Mouse (Mus musculus) brain, embryonic 14.5 days (tissue): ENCODE measurements at regions not wholly inside any gene's neighbourhood (a gene's known extent, or its start where the extent isn't known, plus 50 kb on each side); places are given as distances from the start of the nearest gene placed in this dataset.

Experiments
- CTCF ChIP-seq: fragments of 200-500 bp; IDR thresholded peaks from 2 replicates; pipeline ENCODE4 v1.5.1; 2012; ENCODE audit warnings: inconsistent platforms, mild to moderate bottlenecking, moderate library complexity, borderline replicate concordance; ENCODE audit not compliant: insufficient read depth, insufficient read length; ENCODE audit errors: extremely low read depth
- POLR2A ChIP-seq: fragments of 200-500 bp; IDR thresholded peaks from 2 replicates; pipeline ENCODE4 v1.6.1; 2012; ENCODE audit warnings: mild to moderate bottlenecking, inconsistent platforms, borderline replicate concordance; ENCODE audit not compliant: poor library complexity, insufficient read depth, insufficient read length, severe bottlenecking; ENCODE audit errors: extremely low read depth

DNA sequence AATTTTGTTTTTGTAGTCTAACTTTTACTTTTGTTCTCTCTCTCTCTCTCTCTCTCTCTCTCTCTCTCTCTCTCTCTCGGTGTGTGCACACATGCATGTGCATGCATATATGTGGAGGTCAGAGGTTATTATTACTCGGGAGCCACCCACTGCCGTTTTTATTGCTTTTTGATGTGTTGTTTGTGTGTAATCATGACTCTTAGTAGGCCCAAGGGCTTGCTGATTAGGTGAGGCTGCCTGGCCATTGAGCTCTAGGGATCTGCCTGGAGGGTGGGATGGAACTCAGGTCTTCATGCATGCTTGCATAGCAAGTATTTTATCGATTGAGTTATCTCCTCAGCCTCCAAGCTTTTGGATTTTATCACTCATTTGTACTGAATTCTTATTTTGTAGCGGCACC lies 50.4 kb upstream of the Adamts9 start:
- TF ChIP-seq CTCF (no peak), POLR2A (no peak)
